Mouse (Mus musculus) testis, postnatal 10 days (tissue): Measurements from ENCODE around the gene Tmem233.

Experiments used
- DNase-seq: peaks from one replicate; pipeline ENCODE4 v3.0.0; 2021; ENCODE audit warnings: low spot score

Gene Tmem233

DNA sequence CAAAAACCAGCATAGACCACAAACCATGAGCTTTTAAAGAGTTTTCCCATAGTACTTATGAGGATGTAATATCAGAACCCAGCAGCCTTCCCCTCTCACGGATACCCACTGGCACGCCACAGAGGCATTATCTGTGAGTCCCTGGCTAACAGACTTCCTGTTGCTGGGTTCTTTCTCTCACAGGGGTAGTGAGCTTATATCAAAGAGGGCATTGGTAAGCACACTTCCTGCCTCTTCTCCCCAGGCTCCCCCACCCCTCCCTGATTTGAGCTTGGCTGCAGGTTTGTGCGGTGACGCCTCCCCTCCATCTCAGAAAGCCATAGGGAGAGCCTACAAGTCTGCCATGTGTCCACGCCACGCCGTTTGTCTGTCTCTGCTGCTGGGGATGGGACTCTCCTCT is 54.0 kb downstream of the Tmem233 start:
- DNase-seq, result no peak

DNA sequence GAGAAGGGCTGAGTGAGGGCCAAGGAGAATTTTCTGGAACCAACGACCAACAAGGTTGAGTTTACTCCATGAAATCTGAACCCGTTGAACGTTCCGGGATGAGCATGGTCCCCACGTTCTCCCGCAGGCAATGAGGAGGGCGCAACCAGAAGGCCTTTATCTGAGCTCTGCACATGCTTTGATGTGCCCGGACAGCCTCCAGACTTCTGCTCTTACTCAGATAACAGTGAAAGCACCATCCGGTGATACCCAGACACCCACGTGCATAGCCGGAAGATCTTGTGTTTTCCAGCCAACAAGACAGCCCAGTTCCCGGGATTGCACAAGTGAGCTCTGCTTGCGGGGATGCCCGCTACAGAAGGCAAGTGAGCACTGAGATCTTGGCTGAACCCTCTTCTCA is 56.5 kb downstream of the Tmem233 start:
- DNase-seq, result peak; percentile 37

DNA sequence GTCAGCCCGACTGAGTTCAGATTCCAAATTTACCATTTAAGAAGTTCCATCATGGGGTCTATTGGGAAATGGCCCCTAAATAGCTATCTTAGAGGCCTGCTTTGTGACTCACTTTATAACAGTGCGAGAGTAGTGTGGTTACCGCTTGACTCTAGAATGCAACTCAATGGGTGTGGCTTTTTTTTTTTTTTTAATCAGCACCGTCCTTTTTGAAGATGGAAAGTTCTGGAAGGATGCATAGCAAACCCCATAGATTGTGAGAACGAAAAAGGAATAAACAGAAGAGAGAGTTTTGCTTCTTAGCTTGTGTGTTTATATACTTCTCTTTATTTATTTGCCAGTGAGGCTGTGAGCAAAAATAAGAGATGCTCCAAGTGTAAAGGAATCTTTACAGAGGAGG is 56.9 kb downstream of the Tmem233 start:
- DNase-seq, result no peak

DNA sequence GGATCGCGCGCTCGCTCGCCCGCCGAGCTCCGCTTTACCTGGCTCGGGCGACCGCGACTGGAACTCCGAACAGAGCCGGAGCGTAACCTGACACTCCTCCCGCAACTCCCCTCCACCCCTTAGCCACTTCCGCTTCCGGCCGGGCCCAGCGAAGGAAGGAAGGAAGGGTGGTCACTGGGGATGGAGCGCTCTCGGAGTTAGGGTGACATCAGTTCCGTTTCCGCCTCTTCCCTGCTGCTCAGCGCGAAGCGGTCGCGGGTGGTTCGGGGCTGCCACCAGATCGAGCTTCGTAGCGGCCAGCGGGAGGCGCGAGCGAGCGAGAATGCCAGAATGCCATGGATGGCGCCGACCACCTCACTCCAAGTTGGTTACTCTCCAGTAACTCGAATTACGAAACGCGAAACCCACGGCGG is 58.7 kb downstream of the Tmem233 start, which contains the start of gene Prkab1:
TSS of gene Prkab1 (minus strand) at position 182 of the 413 bp plus-strand sequence.
- peak; percentile 86 for DNase-seq

DNA sequence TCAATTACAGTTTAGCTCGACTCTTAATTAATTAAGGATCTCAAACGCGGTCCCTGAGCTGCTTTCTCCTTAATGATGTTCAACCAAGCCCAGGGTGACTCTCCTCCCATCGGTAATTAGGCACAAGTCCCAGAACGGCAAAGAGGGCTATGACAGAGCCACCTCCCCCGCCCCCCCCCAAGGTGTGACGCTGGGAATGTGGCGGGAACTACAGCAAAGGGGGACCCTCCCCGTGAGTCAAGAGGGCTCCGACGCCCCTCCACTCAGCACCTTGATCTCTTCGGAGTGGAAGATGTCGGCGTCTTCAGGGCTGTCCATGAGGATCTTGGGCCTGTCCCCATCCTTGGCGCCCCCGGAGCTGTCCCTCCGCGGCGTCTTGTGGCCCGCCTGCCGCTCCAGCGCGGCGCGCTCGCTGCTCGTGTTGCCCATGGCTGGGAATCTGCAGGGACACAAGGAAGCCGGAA is 59.2 kb downstream of the Tmem233 start:
- DNase-seq, result no peak

DNA sequence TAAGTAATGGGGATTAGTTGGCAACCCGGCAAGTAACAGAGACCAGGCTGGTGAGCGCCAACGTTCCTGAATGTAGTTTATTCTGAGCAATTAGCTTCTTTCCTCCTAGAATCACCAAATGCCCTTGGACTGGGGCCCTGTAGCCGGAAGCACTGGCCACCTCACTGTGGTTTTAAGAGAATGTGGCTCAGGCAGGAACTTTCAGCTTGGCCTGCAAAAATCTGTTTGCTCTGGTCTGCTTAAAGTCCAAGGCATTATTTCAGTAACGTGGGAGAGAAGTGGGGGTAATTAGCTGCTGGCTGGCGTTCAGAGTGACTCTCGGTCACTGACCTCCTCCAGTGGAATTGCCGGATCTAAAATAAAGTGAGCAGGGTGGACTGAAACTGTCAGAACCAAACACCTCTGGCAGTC is 59.8 kb downstream of the Tmem233 start:
- peak; percentile 47 for DNase-seq

DNA sequence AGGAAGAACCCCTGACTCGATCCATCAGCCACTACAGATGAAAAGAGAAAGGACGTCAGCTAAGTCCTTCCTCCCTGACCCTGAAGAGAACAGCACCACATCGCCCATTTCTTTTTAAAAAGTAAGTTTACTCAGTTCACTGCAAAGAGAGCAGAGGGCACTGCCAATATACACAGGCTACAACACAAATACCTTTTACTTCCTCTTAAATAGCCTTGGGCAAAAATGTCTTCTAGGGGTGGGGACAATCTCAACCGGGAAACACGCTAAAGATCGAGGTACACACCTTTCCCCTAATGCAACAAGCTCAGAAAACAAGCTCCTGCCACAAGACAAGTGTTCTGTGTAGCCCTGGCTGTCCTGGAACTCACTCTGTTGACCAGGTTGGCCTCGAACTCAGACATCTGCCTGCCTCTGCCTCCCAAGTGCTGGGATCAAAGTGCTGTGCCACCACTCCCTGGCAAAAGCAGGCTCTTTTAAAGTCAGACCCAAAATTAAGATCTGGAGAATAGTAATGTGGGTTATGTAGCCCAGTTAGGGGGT is 60.3 kb downstream of the Tmem233 start:
- DNase-seq, result no peak

DNA sequence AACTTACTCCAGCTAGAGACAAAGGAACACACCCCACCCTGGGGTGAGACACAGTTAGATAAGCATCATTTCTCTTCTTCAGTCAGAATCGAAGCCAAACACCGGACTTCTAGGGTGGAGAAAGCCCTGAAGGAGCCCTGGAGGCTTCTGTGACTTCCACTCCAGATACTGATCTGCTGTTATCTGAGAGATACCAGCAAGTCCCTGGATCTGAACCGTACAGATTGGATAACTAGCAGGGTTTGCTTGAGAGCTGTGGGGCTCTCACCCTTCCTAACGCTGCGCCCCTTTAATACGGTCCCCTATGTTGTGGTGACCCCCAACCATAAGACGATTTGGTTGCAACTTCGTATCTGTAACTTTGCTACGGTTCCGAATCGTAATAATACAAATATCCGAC is 60.9 kb downstream of the Tmem233 start:
- DNase-seq, result no peak

DNA sequence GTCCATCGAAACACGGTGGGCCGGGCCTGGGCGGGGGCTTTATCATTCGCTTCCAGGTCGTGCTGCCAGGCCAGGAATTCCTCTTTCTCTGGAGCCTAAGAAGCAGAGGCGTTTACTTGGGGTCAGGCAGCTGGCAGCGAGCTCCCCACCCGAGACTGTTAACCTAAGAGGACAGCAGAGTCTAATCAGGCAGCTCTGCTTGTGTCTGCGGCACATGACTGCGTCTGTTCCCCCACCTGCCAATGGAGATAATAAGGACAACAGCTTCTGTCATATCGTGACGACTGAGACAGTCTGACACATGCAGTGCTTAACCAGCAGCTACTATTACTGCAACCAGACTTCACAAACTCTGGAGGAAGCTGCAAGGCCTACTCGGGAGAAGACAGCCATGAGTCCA is 61.5 kb downstream of the Tmem233 start:
- DNase-seq, result peak; percentile 39

DNA sequence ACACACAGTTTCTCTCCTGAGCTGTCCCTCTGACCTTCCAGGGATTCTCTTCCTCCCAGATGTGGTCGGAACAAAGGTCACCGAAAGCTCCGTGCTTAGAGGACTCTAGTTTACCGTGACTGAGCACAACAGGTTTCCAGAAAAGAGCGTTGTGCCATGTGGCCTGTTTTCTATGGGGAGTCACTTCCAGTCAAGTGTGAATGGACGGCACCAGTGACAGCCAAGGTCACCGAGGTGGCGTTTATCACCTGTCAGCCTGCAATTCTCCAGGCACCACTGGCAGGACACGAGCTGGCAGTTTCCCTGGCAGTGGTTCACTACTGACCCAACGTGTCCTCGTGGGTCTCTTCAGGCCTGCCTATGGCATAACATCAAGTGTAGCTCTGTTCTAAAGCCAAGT is 63.7 kb downstream of the Tmem233 start:
- peak; percentile 40 for DNase-seq

DNA sequence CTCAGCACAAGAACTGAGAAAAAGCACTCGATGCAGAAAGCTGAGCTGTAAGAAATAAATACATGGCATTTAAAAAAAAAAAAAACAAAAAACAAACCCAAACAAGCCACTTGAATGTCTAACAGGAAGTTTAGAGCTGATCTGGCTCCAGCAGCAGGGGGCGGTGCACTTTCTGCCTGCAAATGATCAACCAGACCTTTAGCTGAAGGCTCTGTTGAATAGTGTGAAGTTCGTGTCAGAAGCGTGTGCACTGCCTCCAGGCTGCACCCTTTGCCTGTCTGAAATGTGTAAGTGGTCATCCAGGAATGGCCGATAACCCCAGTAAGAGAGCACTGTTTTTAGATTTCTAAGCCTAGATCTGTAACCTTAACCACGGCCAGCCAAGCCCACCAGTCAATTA is 64.3 kb downstream of the Tmem233 start:
- peak; percentile 42 for DNase-seq

DNA sequence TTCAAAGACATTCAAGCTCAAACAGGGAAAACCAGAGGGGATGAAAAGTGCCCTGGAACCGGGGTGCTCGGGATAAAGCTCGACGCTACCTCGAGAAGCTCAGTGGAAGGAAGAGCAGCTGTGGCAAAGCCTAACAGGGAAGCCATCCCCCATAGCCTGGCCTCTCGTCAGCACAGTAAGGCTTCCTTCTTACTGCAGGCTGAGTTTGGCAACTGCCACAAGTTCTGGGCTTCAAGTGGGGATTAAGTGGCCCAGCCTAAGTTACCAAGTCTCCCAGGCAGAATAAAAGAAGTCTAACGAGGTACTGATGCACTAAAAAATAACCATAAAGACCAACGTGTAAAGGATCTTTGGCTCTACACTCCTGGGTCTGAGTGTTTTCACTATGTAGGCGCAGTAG is 64.8 kb downstream of the Tmem233 start:
- no peak for DNase-seq

DNA sequence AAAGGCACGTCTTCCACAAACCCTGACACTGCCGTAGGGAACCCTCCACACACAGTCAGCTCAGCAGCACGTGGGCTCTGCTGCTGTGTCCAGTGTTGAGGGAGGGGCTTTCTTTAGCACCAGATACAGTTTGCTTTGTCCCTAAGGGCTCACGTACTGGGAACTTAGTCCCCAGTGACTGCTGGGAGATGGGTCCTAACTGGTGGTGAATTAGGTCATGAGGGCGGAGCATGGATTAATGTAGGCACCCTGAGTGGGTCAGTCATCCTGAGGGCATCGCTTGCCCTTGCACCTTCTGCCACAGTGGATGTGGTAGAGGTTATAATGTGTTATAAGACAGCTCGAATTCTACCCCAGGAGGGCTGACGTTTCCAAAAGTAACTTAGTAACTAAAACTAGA is 65.7 kb downstream of the Tmem233 start:
- no peak for DNase-seq

DNA sequence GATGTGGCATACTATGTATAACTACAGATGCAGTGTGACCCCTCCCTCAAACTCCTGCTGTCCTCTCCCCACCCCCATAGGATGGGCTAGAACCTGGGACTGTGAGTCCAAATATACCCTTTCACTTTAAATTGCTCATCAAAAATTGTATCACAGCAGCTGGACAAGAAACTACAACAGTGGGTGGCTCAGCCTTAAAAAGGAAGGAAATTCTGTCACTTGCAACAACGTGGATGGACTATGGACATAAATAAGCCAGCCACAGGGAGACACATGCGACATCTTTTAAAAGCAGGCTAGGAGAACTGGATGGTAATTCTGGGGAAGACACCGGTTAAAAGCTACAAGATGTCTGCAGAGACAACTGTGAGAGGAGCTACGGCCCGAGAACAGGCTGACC is 66.5 kb downstream of the Tmem233 start:
- no peak for DNase-seq

DNA sequence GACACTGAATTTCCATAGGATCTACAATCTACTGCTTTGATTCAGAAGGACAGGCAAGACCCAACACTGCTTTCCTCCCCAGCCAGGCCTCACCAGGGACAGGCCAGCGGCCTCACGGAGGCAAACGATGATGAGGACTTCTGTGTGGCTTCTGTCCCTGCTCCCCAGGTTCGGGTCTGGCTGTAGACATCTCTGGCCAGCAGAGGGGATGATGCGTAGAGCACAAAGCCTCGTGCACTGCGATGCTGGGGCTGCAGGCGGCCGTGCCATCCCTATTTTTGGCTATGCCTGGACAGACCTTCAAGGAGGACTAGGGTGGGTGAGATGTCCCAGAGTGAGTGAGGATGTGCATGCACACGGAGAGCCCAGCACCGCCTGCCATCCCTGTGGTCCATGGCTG is 68.8 kb downstream of the Tmem233 start:
- DNase-seq, result no peak

DNA sequence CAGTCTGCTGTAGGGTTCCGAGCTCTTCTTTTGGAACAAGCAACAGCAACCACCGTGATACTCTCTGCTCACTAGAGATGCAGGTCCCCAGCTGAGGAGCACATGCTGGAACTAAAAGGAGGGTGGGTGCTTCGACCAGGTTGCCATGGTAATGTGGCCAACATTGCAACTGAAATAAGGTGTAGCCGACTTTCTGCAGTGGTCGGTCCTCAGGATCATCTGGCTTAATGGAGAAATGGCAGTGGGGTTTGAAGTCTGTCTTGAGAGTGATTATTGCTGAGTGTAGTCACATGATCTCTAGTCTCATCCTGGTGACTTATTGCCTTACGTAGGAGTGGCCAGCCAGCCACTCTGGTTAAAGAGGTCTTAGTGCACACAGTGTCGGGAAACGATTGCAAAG is 69.2 kb downstream of the Tmem233 start:
- no peak for DNase-seq

DNA sequence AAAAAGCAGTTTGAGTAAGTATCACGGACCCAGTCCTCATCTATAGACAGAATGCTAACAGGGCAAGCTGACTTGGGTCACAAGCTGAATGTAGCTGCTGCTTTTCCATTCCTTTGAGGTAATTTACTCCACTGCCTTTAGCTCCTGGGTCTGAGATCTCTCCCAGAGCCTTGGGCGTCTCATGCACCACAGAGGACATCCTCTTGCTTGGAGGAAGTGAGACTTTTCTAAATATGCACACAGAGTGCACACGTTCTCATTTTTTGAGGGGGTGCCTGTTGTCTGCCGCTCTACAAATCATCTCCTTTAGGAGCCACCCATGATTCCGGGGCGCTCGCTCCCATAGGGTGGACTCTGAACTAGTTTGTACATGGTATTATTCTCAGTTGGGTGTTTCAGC is 70.5 kb downstream of the Tmem233 start:
- no peak for DNase-seq

DNA sequence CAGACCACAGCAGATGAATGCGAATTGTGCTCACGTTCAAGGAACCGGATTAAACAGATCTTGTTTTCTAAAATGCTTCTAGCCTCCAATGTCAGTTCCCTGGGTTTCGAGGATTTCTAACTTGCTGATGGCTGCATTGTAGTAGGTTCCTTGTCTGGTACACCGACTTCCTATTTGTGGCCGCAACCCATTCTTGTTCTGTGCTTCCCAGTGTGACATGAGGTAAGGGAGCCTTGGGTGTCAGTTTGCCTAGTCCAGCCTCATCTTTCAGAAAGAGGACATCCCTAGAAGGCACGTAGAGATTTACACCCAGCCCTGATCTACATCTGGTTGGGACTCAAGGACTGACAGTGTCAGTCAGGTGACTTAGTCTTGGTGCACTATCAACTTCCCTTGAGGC is 71.3 kb downstream of the Tmem233 start:
- no peak for DNase-seq

DNA sequence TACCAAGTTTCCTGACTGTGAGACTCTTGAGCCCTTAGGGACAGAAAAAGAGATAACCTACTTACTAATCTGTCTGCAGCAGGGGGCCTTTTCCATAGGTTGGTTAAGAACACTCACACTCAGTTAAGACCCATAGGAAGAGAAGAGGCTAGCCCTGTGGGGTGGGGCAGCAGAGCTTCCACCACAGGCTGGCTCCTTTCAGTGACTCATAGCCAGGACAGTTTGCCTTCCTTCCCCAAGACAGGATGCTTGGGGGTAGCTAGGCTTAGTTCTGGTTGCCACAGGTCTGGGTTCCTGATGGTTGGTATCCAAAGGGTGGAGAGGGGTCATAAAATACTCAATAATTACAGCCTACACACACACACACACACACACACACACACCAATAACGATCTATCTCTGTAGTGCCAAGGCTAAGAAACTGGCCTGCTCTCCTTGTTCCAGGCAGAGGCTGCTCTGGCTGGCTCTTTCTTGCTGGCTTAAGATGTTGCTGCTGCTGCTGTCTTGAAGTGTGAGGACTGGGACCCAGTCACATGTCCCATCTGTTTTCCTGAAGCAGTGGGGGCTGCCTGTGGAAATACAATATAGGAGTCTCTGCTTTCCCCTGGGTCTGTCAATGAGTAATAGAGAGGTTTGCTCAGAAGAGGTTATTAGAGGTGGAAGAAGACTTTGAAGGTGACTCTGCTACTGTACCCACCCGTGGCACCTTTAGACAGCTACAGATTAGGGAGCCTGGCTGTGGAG is 73.0 kb downstream of the Tmem233 start:
- DNase-seq, result no peak

DNA sequence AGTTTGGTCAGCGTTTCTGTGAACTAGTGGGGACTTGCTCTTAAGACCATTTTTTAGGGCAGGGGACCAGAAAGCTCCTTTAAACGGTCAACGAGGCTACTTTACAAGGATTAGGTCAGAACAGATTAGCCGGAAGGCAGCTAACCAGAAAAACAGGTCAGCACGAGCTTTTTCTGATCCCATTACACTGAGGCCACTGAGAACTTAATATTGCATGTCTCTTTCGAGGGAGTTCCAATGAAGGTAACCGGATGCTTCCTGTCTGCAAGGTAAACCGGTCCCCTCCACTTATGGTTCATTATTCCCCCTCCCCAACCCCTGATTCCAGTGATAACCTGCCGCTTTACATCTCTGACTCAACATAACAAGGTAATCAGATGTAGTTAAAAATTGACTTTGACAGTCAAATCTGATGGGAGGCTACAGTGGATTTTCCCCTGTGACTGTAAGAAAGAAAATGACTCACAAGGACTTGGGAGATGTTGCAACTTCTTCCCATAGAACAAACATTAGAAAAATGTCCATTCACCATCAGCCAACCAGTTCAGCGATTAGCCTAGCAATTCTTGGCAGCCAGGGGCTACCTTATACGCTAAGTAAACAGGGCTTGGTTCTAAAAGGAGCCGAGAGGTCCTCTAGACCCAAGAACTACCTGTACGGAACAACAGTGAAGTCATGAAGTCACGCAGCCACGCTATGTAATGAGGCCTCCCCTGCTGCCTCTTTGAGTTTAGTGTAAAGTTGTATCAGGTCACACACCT is 73.8 kb downstream of the Tmem233 start:
- DNase-seq, result no peak

DNA sequence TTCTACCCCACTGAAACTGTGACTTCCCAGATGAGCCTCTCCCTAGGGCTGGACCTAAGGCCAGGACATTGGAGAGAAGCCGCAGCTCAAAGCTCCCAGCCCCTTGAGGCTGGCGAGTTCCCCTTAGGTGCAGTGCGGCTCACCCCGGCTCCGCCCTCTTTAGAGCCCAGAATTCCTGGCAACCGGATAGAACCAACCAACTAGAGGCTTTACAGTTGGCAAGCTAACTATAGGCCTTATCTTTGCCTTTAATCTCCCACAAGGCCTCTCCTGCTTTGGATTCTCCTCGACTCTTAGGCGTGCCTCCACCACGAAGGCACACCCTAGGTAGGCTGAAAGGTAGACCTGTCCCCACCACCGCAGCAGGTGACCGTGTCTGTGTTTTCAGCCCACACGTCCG is 75.3 kb downstream of the Tmem233 start:
- DNase-seq, result no peak

DNA sequence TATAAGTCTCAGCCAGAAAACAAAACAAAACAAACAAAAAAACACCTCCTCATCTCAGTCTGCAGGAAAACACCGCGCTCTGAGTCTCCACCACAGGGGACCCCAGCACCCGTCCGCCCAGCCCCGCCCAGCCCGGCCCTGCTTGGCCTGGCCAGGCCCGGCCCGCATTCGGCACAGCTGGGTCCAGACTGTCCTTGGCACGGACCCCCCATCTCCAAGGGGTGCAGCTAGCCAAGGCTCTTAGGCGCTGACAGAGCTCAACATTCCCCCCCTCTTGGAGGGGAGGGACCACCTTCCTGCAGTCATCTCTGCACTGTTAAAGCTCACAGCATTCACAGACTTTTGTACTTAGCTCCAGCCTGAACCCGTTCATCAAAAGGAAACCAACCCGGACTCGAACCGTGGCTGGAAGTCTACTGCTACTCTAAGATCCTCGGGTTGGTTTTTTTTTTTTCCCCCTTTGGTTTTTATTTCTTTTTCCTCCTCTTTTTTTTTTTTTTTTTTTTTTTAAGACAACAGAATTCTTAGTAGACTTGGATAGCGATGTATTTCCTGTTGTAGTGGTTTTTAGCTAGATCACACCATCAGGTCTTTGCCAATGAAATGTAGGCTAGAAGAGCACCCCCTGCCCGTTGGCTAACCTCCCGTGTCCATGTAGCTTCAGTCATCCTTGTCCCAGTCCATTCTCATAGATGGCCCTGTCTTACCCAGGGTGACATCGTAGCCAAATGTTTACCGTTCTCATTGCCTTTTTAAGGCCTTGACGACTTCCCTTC is 76.5 kb downstream of the Tmem233 start:
- DNase-seq, result peak; percentile 75
